Mouse (Mus musculus) liver, adult 2 months (tissue): Measurements from ENCODE around the gene Olfr18. TPM values are rescaled to one million over a fixed set of nuclear protein-coding genes. Genes with fewer than 3 reads are reported as not detected.

Experiments
- DNase-seq: peaks from one replicate; pipeline ENCODE4 v3.0.0-alpha.2; 2011; ENCODE audit warnings: low read depth, low spot score; ENCODE audit errors: extremely low read depth
- H3K27ac ChIP-seq: fragments of 200-500 bp; replicated peaks from 2 replicates; pipeline ENCODE4 v1.5.1; 2012; ENCODE audit warnings: low read depth, mild to moderate bottlenecking, control low read depth, inconsistent platforms, low read length; ENCODE audit not compliant: insufficient read depth
- H3K27me3 ChIP-seq: fragments of 200-500 bp; 2 replicates; pipeline ENCODE4 v1.6.1; 2012; ENCODE audit warnings: mild to moderate bottlenecking, moderate library complexity, low read length, inconsistent platforms; ENCODE audit not compliant: control insufficient read depth, insufficient read depth
- H3K36me3 ChIP-seq: fragments of 200-500 bp; 2 replicates; pipeline ENCODE4 v1.6.1; 2012; ENCODE audit warnings: low read length, inconsistent platforms; ENCODE audit not compliant: control insufficient read depth, insufficient read depth
- H3K4me1 ChIP-seq: fragments of 200-500 bp; 2 replicates; pipeline ENCODE4 v1.6.1; 2011; ENCODE audit warnings: low read length; ENCODE audit not compliant: control insufficient read depth, insufficient read depth
- H3K4me3 ChIP-seq: fragments of 200-500 bp; 2 replicates; pipeline ENCODE4 v1.5.1; 2011; ENCODE audit warnings: low read depth, mild to moderate bottlenecking, control low read depth, low read length, moderate library complexity; ENCODE audit not compliant: insufficient read depth
- H3K79me2 ChIP-seq: fragments of 200-500 bp; 2 replicates; pipeline ENCODE4 v1.6.1; 2012; ENCODE audit warnings: inconsistent platforms, mild to moderate bottlenecking, low read length, moderate library complexity; ENCODE audit not compliant: control insufficient read depth, insufficient read depth
- H3K9ac ChIP-seq: fragments of 200-500 bp; 2 replicates; pipeline ENCODE4 v1.6.1; 2012; ENCODE audit warnings: low read depth, mild to moderate bottlenecking, control low read depth, inconsistent platforms, low read length
- CTCF ChIP-seq: fragments of 200-500 bp; IDR thresholded peaks from 2 replicates; pipeline ENCODE4 v1.5.1; 2011; ENCODE audit warnings: low read depth, low read length, control low read depth
- POLR2A ChIP-seq: fragments of 200-500 bp; IDR thresholded peaks from 2 replicates; pipeline ENCODE4 v1.6.1; 2011; ENCODE audit warnings: low read length, control low read depth; ENCODE audit not compliant: insufficient read depth; ENCODE audit errors: extremely low read depth
- WGBS: fragments of 180-500 bp; shearing (Covaris S2); methylation state at CpG from one replicate; pipeline ENCODE4 v1.1.7; 2018; 5-methylcytosine and 5-hydroxymethylcytosine counted together
- polyA plus RNA-seq: library from polyadenylated mRNA; depleted of rRNA; stranded (reverse); fragments of >200 nt; gene quantifications from 2 replicates; pipeline ENCODE4 v1.2.3, GENCODE M21; 2012; rRNA removed
- total RNA-seq: library from RNA; depleted of rRNA; stranded (reverse); fragments of >200 nt; gene quantifications from 2 replicates; pipeline ENCODE4 v1.2.3, GENCODE M21; 2014; rRNA removed

Olfr18 gene
- not detected in 2 replicates for total RNA-seq
- polyA plus RNA-seq: not detected in 2 replicates

- H3K4me3 ChIP-seq: no peak within 1 kb of the TSS
- DNase-seq: no peak
- H3K79me2 ChIP-seq: no peaks in the 10 kb centered on the region
- no peak for TF ChIP-seq CTCF
- TF ChIP-seq POLR2A: no peak
- H3K27ac ChIP-seq: no peak within 1 kb of the TSS
- no peaks in the 10 kb centered on the region for H3K36me3 ChIP-seq
- H3K27me3 ChIP-seq: no peaks in the 10 kb centered on the region
- H3K9ac ChIP-seq: no peak within 1 kb of the TSS
- H3K4me1 ChIP-seq: no peaks in the 10 kb centered on the region
These were observed at the start of gene Olfr18 for GRCm38 (mm10) chr9:20335994-20336393. TSS of gene Olfr18 (minus strand) at chr9:20336094.

GRCm38 (mm10) chr9:20385343-20385703 lies 49.4 kb upstream of the Olfr18 start:
- WGBS: 9% methylated on average over 16 of the region's 16 CpGs
- no peaks in the 10 kb centered on the region for H3K36me3 ChIP-seq
- peaks cover 7% of the 10 kb centered on the region for H3K4me1 ChIP-seq
- no peak for DNase-seq
- H3K27ac ChIP-seq: peak overlapping the region; percentile 6
- H3K79me2 ChIP-seq: peaks cover 9% of the 10 kb centered on the region; the same call in 1 of the 2 replicates
- no peaks in the 10 kb centered on the region for H3K27me3 ChIP-seq
- peak overlapping the region; percentile 81 for H3K4me3 ChIP-seq
- TF ChIP-seq POLR2A (no peak), CTCF (no peak; the same call in 1 of the 2 replicates)
- peak overlapping the region; percentile 78 for H3K9ac ChIP-seq

- Histone ChIP-seq H3K4me3 (peak within 1 kb of the TSS; percentile 81), H3K9ac (peak within 1 kb of the TSS; percentile 78), H3K36me3 (no peaks in the 10 kb centered on the region), H3K27me3 (no peaks in the 10 kb centered on the region), H3K4me1 (peaks cover 7% of the 10 kb centered on the region), H3K79me2 (peaks cover 9% of the 10 kb centered on the region; the same call in 1 of the 2 replicates), H3K27ac (peak within 1 kb of the TSS; percentile 55)
- TF ChIP-seq POLR2A: 0 out of 2 replicates have a peak, but pooled peaks have one; percentile 11
- TF ChIP-seq CTCF: peak; percentile 75
- DNase-seq: peak; percentile 81
- under 1% methylated on average over 40 of the region's 40 CpGs for WGBS
These were observed 48.8 kb upstream of the Olfr18 start, which contains the start of gene Zfp560 for GRCm38 (mm10) chr9:20384532-20385342. TSS of gene Zfp560 (minus strand) at chr9:20385177.

DNA sequence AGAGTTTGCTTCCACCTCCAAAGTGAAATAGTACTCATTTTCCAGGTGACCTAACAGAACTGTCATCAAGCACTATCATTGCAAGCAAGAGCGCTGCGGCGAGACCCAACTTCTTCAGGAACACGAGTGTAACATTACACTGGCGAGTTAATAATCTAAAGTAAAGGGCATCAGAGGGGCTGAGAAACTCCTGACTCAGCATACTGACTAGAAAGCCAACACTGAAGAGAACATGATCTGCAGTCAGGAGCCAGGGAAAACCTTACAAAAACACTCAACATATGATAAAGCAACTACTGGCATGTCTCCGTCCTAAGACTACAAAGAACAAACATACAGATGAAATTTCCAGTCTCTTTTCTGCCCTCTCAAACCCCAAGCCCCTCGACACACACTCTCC lies 47.8 kb upstream of the Olfr18 start:
- H3K79me2 ChIP-seq: peaks cover 9% of the 10 kb centered on the region; the same call in 1 of the 2 replicates
- H3K9ac ChIP-seq: no peak overlapping the region
- H3K4me3 ChIP-seq: no peak overlapping the region
- peaks cover 7% of the 10 kb centered on the region for H3K4me1 ChIP-seq
- no peak overlapping the region for H3K27ac ChIP-seq
- no peaks in the 10 kb centered on the region for H3K36me3 ChIP-seq
- no peak for TF ChIP-seq POLR2A
- TF ChIP-seq CTCF: no peak
- WGBS: 88% methylated on average over 7 of the region's 7 CpGs
- H3K27me3 ChIP-seq: no peaks in the 10 kb centered on the region
- no peak for DNase-seq

GRCm38 (mm10) chr9:20374712-20375111 lies 38.8 kb upstream of the Olfr18 start:
- Histone ChIP-seq H3K79me2 (peaks cover 3% of the 10 kb centered on the region; the same call in 1 of the 2 replicates), H3K4me1 (no peaks in the 10 kb centered on the region), H3K36me3 (no peaks in the 10 kb centered on the region; the same call in 1 of the 2 replicates), H3K27me3 (no peaks in the 10 kb centered on the region), H3K27ac (no peak overlapping the region), H3K9ac (no peak overlapping the region), H3K4me3 (no peak overlapping the region)
- 95% methylated on average over 1 of the region's 1 CpGs for WGBS
- no peak for DNase-seq
- TF ChIP-seq CTCF (no peak), POLR2A (no peak)

- H3K27me3 ChIP-seq: no peaks in the 10 kb centered on the region
- H3K9ac ChIP-seq: no peak overlapping the region
- no peaks in the 10 kb centered on the region for H3K4me1 ChIP-seq
- H3K36me3 ChIP-seq: peaks cover 5% of the 10 kb centered on the region
- H3K4me3 ChIP-seq: no peak overlapping the region
- 97% methylated on average over 2 of the region's 2 CpGs for WGBS
- TF ChIP-seq CTCF (no peak), POLR2A (no peak)
- DNase-seq: no peak
- no peaks in the 10 kb centered on the region for H3K79me2 ChIP-seq
- no peak overlapping the region for H3K27ac ChIP-seq
These were observed 31.4 kb upstream of the Olfr18 start for GRCm38 (mm10) chr9:20367311-20367710.
